Mouse (Mus musculus): Measurements from ENCODE around the gene Rbms3.

The Rbms3 gene

GRCm38 (mm10) chr9:116813396-116813795, 816.3 kb downstream of the Rbms3 start:
- in situ Hi-C loops (cut with MboI; ENCODE audit: unreplicated experiment in 2 of 2): no loop called here

DNA sequence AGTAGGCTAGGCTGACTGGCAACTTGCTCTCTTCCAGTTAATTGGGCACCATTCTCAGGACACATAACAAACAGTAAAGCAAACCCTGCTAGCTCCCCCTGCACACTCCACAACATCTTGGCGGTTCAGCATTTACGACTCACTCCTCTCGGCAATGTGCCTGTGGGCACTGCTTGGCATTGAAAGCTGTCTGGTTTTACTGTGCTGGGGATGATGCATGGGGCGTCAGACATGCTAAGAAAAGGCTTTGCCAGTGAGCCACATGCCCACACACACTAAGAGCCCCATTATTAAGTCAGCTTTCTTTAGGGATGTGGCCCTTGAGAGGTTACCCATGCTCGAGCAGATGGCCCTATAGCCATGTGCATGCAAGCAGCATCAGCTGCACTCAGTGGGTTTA, 820.5 kb downstream of the Rbms3 start:
- in situ Hi-C loops (cut with MboI; ENCODE audit: unreplicated experiment in 2 of 2): no loop called here

- in situ Hi-C loops (cut with MboI; ENCODE audit: unreplicated experiment in 2 of 2): no loop called here
Measured at GRCm38 (mm10) chr9:116808401-116808800, 821.3 kb downstream of the Rbms3 start.

DNA sequence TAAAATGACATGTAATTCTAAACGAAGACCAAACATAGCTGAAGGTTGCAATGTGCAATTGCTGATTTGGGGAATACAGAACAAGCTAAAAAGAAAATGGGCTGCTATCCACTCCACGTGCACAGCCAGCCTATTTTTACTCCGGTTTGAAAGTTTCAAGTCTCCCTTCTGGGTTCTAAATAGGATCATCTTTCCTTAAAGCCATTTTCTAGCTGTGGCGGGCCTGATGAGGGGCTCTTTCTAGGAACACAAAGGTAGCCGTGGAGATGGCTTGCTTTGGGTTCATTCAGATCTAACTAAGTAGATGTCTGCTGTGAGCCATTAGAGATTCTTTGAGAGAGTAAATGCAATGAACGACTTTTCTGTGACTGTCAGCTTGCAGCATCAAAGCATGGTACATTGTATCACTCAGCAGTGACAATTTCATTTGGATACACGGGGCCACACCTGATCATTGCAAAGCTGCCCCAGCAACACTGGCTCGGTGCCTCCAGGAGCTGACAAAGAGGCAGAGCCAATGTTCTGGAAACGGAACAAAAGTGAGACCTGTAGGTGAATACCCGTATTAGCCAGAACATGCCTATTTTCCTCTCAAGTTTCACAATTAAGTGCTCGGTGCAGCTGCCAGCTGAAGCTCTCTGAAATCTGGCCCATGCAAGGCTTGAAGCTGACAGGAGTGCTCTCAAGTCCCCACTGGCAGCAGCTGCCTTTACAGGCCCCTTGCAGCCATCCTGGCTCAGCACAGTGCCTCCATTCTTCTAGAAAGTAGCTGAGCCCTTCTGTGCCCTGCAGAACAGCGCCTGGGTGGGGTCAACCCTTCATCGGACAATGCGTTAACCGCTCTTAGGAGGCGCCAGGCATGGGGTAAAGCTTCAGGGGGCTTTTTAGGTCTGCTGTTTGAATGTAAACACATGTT, 822.3 kb downstream of the Rbms3 start:
- in situ Hi-C loops (cut with MboI; ENCODE audit: unreplicated experiment in 2 of 2): no loop called here

GRCm38 (mm10) chr9:116803292-116803731, 826.4 kb downstream of the Rbms3 start:
- in situ Hi-C loops (cut with MboI; ENCODE audit: unreplicated experiment in 2 of 2): no loop called here

- in situ Hi-C loops (cut with MboI; ENCODE audit: unreplicated experiment in 2 of 2): no loop called here
Measured at GRCm38 (mm10) chr9:116802602-116803001, 827.1 kb downstream of the Rbms3 start.

GRCm38 (mm10) chr9:116795240-116795955, 834.3 kb downstream of the Rbms3 start:
- in situ Hi-C loops (cut with MboI; ENCODE audit: unreplicated experiment in 2 of 2): no loop called here

DNA sequence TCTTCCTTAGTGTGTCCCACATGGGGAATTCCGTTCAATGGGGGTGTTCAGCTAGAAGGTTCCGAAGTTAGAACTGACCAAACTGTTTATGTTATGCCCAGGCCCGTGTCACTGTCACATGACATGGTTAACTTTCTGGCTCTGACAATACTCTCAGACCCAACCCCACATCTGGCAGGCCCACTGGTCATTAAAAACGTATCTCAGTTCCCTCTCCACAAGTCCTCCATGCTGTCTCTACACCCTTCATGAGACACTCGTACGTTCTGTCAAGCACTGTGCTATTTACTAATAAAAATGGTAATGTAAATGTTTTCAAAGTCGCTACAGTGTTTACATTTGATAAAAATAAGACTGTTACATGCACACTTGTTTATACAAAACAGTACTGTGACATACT, 837.9 kb downstream of the Rbms3 start:
- in situ Hi-C loops (cut with MboI; ENCODE audit: unreplicated experiment in 2 of 2): no loop called here

- in situ Hi-C loops (cut with MboI; ENCODE audit: unreplicated experiment in 2 of 2): no loop called here
Measured at GRCm38 (mm10) chr9:116786136-116787046, 843.3 kb downstream of the Rbms3 start.

DNA sequence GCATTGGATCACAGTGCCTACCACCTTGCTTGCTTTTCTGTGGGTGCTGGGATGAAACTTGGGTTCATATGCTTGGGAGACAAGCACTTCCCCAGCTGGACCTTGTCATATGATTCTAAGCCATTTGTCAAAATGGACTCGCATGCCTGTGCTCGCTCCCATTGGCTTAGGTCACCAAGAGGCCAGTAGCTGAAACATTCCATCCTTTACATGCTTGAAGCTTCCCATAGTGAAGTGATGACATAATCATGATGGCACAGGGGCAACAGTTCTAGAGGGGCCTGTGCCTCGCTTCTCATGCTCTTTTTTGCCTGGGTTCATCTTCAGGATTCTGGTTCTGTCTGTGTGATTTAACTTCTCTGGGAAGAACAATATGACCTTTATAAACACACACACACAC, 857.9 kb downstream of the Rbms3 start:
- in situ Hi-C loops (cut with MboI; ENCODE audit: unreplicated experiment in 2 of 2): no loop called here

- in situ Hi-C loops (cut with MboI; ENCODE audit: unreplicated experiment in 2 of 2): no loop called here
Measured at GRCm38 (mm10) chr9:116769358-116770054, 860.2 kb downstream of the Rbms3 start.

DNA sequence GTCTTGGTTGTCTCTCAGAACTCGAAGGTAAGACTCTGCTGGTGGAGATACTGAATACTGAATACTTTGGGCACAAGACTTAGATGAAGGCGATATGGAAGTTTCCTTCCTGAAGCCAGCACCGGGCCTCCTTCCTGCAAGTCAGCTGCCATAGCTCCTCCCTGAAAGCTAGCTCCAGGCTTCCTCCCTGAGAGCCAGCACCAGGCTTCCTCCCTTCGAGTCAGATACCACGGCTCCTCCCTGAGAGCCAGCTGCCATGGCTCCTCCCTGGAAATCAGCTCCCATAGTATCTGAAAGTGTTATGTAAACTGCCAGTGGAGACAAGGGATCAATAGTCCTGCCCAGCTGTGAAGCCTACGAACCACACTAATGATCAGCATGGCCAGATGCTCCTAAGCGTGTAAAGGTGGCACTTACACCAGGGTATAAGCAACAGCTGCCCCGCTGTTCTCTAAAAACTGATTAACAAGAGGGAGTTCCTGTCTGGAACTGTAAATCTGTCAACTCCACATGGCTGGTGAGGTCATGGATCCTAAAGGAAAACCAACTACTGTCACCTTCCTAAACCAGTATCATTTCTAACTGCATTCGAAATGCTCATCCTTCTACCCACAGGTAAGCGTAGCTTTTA, 867.2 kb downstream of the Rbms3 start:
- in situ Hi-C loops (cut with MboI; ENCODE audit: unreplicated experiment in 2 of 2): no loop called here

DNA sequence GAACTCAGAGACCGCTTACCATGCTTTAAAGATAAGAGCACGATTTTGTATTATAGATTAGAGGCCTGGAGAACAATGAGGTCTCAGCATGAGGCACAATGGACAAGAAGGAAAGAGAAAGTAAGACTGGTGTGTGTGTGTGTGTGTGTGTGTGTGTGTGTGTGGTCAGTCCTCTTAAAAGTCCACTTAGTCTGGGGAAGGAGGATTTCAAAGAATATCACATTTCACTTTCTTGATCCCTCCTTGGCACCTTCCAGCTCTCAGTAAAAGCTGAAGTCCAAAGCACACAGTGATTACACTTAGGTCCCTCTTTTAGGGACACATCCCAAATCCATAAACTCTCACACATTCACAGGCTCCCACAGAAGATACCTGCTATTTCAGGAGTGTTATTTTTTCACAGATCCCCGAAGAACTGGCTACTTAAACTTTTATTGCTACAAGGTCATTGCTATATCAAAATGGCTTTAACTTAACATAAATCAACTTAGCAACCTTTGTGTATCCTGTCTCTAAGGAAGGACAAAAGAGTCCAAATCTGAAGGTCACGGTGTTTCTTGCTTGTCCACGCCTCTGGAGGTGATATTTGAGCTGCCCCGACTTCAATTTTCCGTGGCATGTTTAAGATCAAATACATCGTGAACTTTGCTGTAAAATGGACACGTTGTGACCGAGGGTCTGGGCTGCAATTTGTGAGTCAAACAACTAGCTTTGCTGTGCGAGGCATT, 880.7 kb downstream of the Rbms3 start:
- in situ Hi-C loops (cut with MboI; ENCODE audit: unreplicated experiment in 2 of 2): no loop called here

- in situ Hi-C loops (cut with MboI; ENCODE audit: unreplicated experiment in 2 of 2): no loop called here
Measured at GRCm38 (mm10) chr9:116748346-116748745, 881.4 kb downstream of the Rbms3 start.

GRCm38 (mm10) chr9:116746871-116747270, 882.8 kb downstream of the Rbms3 start:
- in situ Hi-C loops (cut with MboI; ENCODE audit: unreplicated experiment in 2 of 2): no loop called here

DNA sequence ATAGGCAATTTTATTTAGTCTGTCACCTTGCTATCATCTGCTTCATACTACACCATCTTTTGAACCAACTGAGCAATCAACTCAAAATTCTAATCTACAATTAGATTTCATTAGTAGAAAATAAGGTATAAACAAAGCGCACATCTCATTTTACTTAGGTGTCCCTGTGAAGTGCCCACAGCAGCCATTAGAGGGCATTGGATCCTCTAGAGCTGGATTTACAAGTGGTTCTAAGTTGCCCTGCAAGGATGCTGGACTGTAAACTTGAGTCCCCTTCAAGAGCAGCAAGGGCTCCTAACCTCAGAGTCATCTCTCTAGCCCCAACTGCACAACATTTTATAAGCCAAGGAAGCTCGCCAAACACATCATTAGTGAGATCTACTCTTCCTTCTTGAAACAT, 891.9 kb downstream of the Rbms3 start:
- in situ Hi-C loops (cut with MboI; ENCODE audit: unreplicated experiment in 2 of 2): no loop called here

- in situ Hi-C loops (cut with MboI; ENCODE audit: unreplicated experiment in 2 of 2): no loop called here
Measured at GRCm38 (mm10) chr9:116729172-116729571, 900.5 kb downstream of the Rbms3 start.

- in situ Hi-C loops (cut with MboI; ENCODE audit: unreplicated experiment in 2 of 2): no loop called here
Measured at GRCm38 (mm10) chr9:116728655-116729054, 901.1 kb downstream of the Rbms3 start.

GRCm38 (mm10) chr9:116728093-116728492, 901.6 kb downstream of the Rbms3 start:
- in situ Hi-C loops (cut with MboI; ENCODE audit: unreplicated experiment in 2 of 2): no loop called here

Data from v-Abl transformed pro-B cells (cell line).